Mouse (Mus musculus) kidney, adult 2 months (tissue): Measurements from ENCODE around the gene Ssh3.

ENCODE experiments used
- CTCF ChIP-seq: fragments of 200-500 bp; conservative IDR thresholded peaks from 2 replicates; pipeline ENCODE4 v1.5.1; 2011; ENCODE audit warnings: low read depth, mild to moderate bottlenecking, control low read depth, low read length, moderate library complexity, mixed read lengths; ENCODE audit not compliant: insufficient read depth, insufficient read length
- POLR2A ChIP-seq: fragments of 200-500 bp; IDR thresholded peaks from one replicate; pipeline ENCODE4 v1.6.1; 2011; ENCODE audit warnings: low read depth, low read length, control low read depth

- no peak for TF ChIP-seq CTCF
- no peak for TF ChIP-seq POLR2A
Observed at GRCm38 (mm10) chr19:4309302-4309701, 40.3 kb upstream of the Ssh3 start.
